Mouse (Mus musculus) layer of hippocampus, postnatal 25 days (tissue): ENCODE measurements around the gene Adk. TPM values are rescaled to one million over a fixed set of nuclear protein-coding genes. Genes with fewer than 3 reads are reported as not detected.

Experiments used
- DNase-seq, 2 experiments: peaks; one replicate each; pipeline ENCODE4 v3.0.0; 2022; ENCODE audit warnings: mixed read lengths in 2 of 2, low spot score in 1 of 2; ENCODE audit errors: extremely low spot score in 1 of 2
- total RNA-seq, 2 experiments: library from RNA; stranded (reverse); gene quantifications; 2 replicates each; pipeline ENCODE4 v1.2.3; 2021

Adk gene
- total RNA-seq, 2 experiments from 2014 or later = 77.1 to 86.5 TPM

GRCm38 (mm10) chr14:21096279-21096678, 43.9 kb downstream of the Adk start:
- DNase-seq = no peak

- no peak for DNase-seq
These were observed 44.3 kb downstream of the Adk start for GRCm38 (mm10) chr14:21096689-21097088.

DNA sequence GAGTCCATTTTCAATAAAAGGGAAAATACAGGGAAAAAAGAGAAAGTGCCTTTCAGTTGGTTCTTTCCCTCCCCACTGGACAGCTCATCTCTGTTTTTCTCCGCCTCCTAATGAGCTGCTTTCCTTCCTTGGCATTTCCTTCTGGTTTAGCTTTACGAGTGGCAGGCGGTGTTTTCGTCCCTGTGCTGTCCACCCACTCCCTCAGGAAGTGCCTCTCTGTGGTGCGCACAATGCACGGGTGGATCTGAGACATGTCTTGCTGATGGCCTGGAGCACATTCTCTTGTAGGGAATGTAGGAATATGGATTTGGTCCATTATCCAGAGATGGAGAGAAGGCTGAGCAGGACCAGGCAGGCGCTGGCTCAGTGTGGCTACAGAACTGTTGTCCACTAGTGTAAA, 47.0 kb downstream of the Adk start:
- no peak for DNase-seq

DNA sequence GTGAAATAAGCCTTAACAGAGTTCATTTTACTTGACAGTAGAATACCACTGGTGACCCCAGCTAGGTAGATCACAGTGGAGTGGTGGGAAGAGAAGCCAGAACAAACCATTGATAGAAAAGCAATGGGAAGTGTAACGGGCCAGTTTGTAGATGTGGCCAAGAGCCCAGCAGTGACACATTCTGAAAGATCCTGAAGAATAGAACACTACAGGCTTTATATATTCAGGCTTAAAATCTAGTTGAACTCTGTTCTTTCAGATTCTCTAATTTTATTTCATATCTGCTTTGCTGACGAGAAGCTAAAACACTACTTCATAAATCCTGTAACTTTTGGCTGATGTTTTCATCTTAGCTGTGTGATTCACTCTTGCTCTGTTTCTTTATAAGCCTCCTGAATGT, 48.5 kb downstream of the Adk start:
- DNase-seq = no peak

- no peak for DNase-seq
These were observed 49.2 kb downstream of the Adk start for GRCm38 (mm10) chr14:21101562-21101961.

- no peak for DNase-seq
These were observed 50.4 kb downstream of the Adk start for GRCm38 (mm10) chr14:21102666-21103203.

DNA sequence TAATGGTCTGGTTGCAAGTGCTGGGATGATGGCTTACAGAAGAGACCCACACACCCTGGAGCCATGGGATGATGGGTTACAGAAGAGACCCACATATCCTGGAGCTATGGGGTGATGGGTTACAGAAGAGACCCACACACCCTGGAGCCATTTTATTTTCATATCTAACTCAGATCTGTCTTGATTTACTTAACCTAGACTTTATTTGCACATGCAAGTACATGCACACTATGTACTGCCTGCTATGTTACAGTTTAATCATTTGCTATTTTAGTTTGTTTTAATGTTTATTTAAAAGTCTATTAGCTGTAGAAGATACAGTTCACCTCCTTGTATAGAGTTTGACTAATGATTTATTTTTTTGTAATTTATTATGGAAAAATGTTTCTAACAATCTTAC, 52.7 kb downstream of the Adk start:
- DNase-seq = no peak

DNA sequence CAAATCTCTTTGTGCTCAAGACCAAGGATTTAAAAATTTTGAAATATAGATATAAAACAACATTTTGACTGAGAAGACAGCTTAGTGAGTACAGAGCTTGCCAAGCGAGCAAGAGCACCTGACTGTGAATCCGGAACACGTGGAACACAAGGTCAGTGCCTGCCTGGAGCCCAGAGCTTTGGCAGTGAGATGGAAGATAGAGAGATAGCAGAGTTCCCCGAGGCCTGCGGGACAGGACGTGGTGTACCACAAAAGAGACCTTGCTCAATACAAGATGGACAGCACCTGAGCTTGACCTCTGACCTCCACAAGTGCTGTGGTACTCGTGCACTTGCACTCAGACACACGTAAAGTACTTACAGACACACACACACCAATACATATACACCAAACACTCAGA, 54.2 kb downstream of the Adk start:
- DNase-seq = no peak

DNA sequence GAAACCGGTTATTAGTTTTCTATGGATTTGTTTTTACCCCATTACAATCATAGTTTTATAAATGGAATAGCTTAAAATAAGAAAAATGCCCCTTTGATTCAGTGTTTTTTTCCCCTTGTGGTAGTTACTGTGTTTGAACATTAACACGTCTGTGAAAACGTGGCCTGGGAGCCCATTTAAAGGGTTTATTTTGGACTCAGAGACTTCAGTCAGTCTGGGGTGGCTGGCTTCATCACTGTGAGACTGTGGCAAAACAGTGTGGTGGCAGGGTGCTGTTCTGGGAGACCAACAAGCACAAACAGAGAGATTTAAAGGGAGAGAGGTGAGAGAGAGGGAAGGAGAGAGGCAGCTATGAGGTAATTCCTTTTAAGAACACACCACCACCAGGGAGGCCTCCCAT, 55.2 kb downstream of the Adk start:
- DNase-seq = no peak

- DNase-seq = no peak
These were observed 58.1 kb downstream of the Adk start for GRCm38 (mm10) chr14:21110492-21110891.

- DNase-seq = no peak
These were observed 59.1 kb downstream of the Adk start for GRCm38 (mm10) chr14:21111500-21111899.

GRCm38 (mm10) chr14:21112174-21112573, 59.8 kb downstream of the Adk start:
- no peak for DNase-seq

- DNase-seq = no peak
These were observed 60.4 kb downstream of the Adk start for GRCm38 (mm10) chr14:21112742-21113141.

GRCm38 (mm10) chr14:21114339-21114738, 62.0 kb downstream of the Adk start:
- no peak for DNase-seq

- DNase-seq = no peak
These were observed 62.9 kb downstream of the Adk start for GRCm38 (mm10) chr14:21115318-21115717.

GRCm38 (mm10) chr14:21115888-21116460, 63.6 kb downstream of the Adk start:
- DNase-seq = no peak

DNA sequence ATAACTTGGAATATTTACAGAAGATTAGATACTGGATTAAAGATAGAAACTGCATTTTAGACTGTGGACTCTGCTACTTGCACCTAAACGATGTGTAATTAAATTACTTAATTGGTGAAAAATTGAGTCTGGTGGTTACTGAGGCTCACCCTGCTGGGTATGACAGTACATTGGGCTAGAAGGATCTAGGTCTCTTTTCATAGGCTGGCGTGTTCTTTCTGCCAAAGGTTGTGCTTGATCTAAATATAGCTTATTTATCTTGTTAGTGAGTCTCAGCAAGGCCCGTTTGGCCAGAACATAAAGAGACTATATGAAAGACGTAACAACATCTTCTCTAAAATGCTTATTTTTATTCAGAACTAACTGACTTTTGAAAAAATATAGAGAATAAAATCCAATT, 65.7 kb downstream of the Adk start:
- DNase-seq = no peak

GRCm38 (mm10) chr14:21119653-21120313, 67.4 kb downstream of the Adk start:
- DNase-seq = no peak

DNA sequence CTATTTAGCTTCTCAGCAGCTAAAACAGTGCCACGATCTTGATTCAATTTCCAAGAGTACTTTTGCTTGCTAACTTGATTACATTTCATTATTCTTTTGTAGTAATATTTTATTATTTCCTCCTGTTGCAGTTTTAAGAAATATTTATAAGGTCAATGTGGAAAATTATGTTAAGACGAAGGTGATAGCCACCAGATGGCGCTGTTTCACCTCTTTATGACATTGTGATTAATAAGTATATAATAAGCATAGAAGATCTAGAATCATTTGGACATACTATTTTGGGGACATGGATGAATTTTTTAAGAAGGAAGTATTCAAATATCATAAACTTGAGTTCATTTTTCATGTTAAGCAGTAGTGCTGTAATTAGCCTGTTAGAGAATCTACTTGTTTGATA, 68.1 kb downstream of the Adk start:
- peak in 1 of 2 experiments; percentile 76 for DNase-seq

DNA sequence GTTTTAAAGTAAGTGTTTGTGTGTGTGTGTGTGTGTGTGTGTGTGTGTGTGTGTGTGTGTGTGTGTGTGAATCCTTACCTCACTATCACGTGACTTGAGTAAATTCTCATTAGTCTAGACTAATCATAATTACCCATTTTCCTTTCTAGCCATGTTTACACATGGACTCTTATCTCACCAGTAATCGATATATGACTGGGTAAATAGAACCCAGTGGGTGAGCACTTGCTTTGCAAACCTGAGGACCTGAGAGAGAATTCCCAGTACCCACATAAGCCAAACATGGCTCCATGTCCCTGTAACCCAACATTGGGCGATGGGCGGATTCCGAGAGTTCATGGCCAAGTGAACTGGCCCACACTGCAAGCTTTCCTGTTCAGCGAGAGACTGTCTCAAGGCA, 74.8 kb downstream of the Adk start:
- DNase-seq = no peak

- peak; percentile 17 to 54 for DNase-seq
These were observed 84.5 kb downstream of the Adk start for GRCm38 (mm10) chr14:21136906-21137305.

GRCm38 (mm10) chr14:21142603-21143002, 90.2 kb downstream of the Adk start:
- no peak for DNase-seq
